Mouse (Mus musculus): ENCODE measurements at regions not wholly inside any gene's neighbourhood (a gene's known extent, or its start where the extent isn't known, plus 50 kb on each side); places are given as distances from the start of the nearest gene placed in this dataset.

DNA sequence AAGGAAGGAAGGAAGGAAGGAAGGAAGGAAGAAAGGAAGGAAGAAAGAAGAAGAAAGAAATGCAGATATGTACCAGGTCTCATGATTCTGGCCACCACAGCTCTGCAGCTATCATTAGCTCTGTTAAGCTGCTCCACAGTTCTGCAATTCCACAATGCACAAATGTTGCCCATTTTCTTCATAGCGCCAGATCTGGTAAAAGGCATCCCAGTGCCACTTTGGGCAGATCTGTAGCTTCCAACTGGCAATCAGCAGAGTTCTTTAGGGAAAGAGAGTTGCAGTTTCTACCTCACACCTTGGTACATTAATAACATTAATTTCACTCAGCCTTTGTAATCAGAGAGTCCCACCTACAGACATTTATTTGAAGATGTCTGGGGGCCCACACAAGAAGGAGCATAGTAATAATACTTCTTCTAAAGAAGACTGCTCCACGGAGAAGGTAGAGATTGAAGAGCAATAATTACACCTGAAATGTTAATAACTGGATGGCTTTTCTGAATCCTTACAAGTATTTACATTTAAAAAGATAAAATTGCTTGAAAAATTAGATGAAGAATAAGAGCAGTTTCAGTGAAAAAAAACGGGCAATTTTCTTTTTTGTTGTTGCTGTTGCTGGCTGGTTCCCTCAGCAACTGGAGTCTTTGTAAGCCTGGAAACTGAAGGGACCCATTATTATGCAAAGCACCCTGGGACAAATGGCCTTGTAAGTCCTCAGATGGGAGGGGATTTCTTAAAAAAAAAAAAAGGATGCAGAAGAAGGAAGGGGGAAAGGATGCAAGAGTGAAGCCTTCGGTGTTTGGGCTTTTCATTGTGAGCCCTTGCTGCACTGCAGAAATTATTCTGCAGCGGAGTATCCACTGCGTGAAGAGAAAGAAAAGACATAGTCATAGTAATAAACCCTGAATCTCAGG is 418.1 kb upstream of the Nr5a2 start:
- peaks cover 14% of the 10 kb centered on the region for H3K4me1 ChIP-seq (ENCODE audit: insufficient read depth, low read length)
- H3K9me3 ChIP-seq (ENCODE audit: low read length) = no peaks in the 10 kb centered on the region
- H3K4me2 ChIP-seq (replicated peaks; ENCODE audit: low read depth, low read length) = no peak overlapping the region
- H3K36me3 ChIP-seq (ENCODE audit: insufficient read depth, low read length) = no peaks in the 10 kb centered on the region
- no peak overlapping the region for H3K9ac ChIP-seq (replicated peaks; ENCODE audit: low read length)
- 35% methylated on average over 6 of the region's 6 CpGs for WGBS
- no peak overlapping the region for H3K27ac ChIP-seq (ENCODE audit: low read length)
- ATAC-seq (ENCODE audit: low FRiP score, low TSS enrichment) = no peak
- no peak overlapping the region for H3K4me3 ChIP-seq (ENCODE audit: low read length)
- H3K27me3 ChIP-seq (ENCODE audit: insufficient read depth, low read length) = no peaks in the 10 kb centered on the region

DNA sequence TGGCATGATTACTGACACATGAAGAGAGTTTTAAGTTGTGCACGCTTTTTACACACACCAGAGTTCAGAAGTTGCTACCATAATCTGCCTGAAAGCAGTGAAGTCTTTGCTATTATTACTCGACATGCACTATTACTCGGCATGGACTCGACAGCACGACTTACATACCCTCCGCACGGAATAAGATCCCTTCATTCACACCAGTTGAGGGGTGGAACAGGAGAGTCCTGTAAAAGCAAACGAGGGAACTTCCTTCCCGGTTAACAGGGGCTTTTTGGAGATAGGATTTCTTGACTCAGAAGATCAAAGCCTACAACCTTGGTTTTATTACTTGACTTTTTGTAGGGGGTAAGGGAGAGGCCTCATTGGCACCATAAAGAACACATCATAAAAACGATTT is 416.4 kb upstream of the Nr5a2 start:
- WGBS = 16% methylated on average over 10 of the region's 10 CpGs
- H3K36me3 ChIP-seq (ENCODE audit: insufficient read depth, low read length) = no peaks in the 10 kb centered on the region
- H3K27me3 ChIP-seq (ENCODE audit: insufficient read depth, low read length) = no peaks in the 10 kb centered on the region
- H3K4me3 ChIP-seq (ENCODE audit: low read length) = no peak overlapping the region
- H3K4me2 ChIP-seq (replicated peaks; ENCODE audit: low read depth, low read length) = no peak overlapping the region
- no peak overlapping the region for H3K9ac ChIP-seq (replicated peaks; ENCODE audit: low read length)
- no peaks in the 10 kb centered on the region for H3K9me3 ChIP-seq (ENCODE audit: low read length)
- H3K4me1 ChIP-seq (ENCODE audit: insufficient read depth, low read length) = peaks cover 14% of the 10 kb centered on the region
- peak; percentile 41; the same call in 1 of the 2 replicates for ATAC-seq (ENCODE audit: low FRiP score, low TSS enrichment)
- no peak overlapping the region; the same call in 1 of the 2 replicates for H3K27ac ChIP-seq (ENCODE audit: low read length)

DNA sequence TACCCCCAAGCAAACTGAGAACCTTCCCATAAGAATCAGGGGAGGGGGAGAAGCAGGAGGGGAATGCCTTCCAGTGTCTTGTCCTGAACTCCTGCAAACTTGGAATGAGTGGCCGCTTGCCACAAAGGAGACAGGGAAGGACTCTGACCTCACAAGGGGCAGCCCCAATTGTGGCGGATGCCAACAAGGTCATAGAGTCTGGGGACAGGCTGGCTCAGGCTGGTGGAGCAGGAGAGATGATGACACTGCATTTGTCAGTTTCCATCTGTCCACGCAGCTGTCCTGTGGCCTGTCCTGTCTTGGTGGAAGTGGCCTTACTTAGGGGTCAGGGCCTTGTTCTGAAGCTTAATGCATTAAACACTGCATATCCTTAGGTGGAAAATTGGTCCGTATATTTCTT is 414.4 kb upstream of the Nr5a2 start:
- H3K9ac ChIP-seq (replicated peaks; ENCODE audit: low read length) = no peak overlapping the region
- H3K36me3 ChIP-seq (ENCODE audit: insufficient read depth, low read length) = no peaks in the 10 kb centered on the region
- H3K4me3 ChIP-seq (ENCODE audit: low read length) = no peak overlapping the region
- H3K4me1 ChIP-seq (ENCODE audit: insufficient read depth, low read length) = peaks cover 14% of the 10 kb centered on the region
- H3K27me3 ChIP-seq (ENCODE audit: insufficient read depth, low read length) = no peaks in the 10 kb centered on the region
- no peaks in the 10 kb centered on the region for H3K9me3 ChIP-seq (ENCODE audit: low read length)
- 62% methylated on average over 4 of the region's 4 CpGs for WGBS
- no peak overlapping the region for H3K4me2 ChIP-seq (replicated peaks; ENCODE audit: low read depth, low read length)
- ATAC-seq (ENCODE audit: low FRiP score, low TSS enrichment) = 0 out of 2 replicates have a peak, but pooled peaks have one; percentile 32
- no peak overlapping the region for H3K27ac ChIP-seq (ENCODE audit: low read length)

DNA sequence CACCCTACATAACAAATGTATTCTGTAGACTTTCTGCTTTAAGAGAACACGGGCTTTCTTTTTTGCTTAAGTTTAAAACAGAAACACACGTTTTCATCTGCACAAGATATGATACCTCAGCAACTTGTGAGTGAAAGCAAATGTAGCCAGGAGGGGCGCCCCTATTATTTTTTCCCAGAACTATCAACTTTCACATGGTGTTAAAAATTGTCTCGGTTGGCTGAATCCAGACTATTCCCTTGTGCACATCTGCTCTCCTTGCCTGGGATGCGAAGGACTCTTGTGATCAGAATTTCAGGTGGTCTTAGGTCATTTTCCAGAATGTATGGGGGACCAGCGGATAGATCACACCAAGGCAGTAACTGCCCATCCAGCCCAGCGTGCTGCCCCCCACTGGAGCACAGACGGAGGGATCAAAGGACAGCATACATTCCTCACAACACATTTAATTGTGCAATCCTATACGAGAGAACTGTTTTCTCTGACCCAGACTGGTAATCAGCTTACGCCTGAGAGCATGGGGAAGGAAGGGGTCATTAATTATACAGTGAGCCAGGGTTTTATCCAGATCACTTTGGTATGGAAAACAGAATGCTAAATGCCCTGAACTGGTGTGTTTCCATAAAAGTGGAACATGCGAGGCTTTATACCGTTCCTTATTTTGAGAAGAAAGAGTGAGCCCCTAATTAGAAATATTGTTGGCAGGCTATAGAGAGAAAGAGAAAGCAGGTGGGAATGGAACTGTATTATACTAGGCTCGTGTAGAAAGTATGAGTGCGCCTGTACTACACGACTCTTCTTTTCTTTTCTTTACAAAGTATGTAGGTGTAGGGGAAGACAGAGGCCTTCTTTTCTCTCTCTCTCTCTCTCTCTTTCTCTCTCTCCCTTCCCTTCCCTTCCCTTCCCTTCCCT is 413.5 kb upstream of the Nr5a2 start:
- Histone ChIP-seq H3K9me3 (ENCODE audit: low read length) (no peaks in the 10 kb centered on the region), H3K4me2 (replicated peaks; ENCODE audit: low read depth, low read length) (no peak overlapping the region), H3K9ac (replicated peaks; ENCODE audit: low read length) (no peak overlapping the region), H3K4me3 (ENCODE audit: low read length) (no peak overlapping the region), H3K4me1 (ENCODE audit: insufficient read depth, low read length) (peaks cover 14% of the 10 kb centered on the region), H3K27me3 (ENCODE audit: insufficient read depth, low read length) (no peaks in the 10 kb centered on the region), H3K36me3 (ENCODE audit: insufficient read depth, low read length) (no peaks in the 10 kb centered on the region), H3K27ac (ENCODE audit: low read length) (no peak overlapping the region)
- ATAC-seq (ENCODE audit: low FRiP score, low TSS enrichment) = peak; percentile 87
- 39% methylated on average over 15 of the region's 15 CpGs for WGBS

DNA sequence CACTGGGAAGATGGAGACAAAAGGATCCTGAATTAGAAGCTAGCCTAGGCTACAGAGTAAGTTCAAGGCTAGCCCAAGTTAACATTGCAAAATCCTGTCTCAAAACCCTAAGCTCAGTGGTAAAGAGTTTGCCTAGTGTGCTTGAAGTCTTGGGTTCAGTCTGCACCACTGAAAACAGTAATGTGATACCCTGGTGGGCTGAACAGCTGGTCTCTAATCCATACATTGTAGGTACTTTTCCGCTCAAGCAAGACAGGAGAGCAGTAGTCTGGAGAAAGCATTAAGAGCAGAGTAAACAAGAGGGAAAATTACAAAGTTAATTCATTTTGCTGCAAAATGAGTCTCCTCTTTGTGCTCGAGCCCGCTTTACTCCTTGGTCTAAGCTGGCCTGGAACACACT is 412.0 kb upstream of the Nr5a2 start:
- 63% methylated on average over 3 of the region's 3 CpGs for WGBS

DNA sequence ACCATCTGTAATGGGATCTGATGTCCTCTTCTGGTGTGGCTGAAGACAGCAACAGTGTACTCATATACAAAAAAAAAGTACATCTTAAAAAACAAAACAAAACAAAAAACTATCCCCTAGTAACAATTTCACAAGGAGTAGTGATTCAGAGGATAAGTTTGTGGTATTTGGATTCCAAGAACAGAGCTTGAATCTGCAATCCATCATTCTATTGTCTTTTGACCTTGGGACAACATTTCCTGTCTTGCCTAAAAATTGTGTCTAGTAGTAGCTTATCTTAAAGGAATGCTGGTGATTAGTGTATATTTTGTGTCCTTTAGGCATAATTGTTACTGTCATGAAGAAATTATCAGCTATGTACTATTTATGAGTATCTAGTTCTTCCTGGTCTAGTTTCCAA is 404.1 kb upstream of the Nr5a2 start:
- H3K27ac ChIP-seq (ENCODE audit: low read length) = no peak overlapping the region
- no peaks in the 10 kb centered on the region for H3K9me3 ChIP-seq (ENCODE audit: low read length)

More for the DNA sequence above, 412.0 kb upstream of the Nr5a2 start:
- Histone ChIP-seq H3K4me3 (ENCODE audit: low read length) (no peak overlapping the region), H3K27ac (ENCODE audit: low read length) (no peak overlapping the region), H3K36me3 (ENCODE audit: insufficient read depth, low read length) (no peaks in the 10 kb centered on the region), H3K27me3 (ENCODE audit: insufficient read depth, low read length) (no peaks in the 10 kb centered on the region), H3K4me2 (replicated peaks; ENCODE audit: low read depth, low read length) (no peak overlapping the region), H3K9ac (replicated peaks; ENCODE audit: low read length) (no peak overlapping the region), H3K9me3 (ENCODE audit: low read length) (no peaks in the 10 kb centered on the region), H3K4me1 (ENCODE audit: insufficient read depth, low read length) (peaks cover 14% of the 10 kb centered on the region)
- no peak for ATAC-seq (ENCODE audit: low FRiP score, low TSS enrichment)

DNA sequence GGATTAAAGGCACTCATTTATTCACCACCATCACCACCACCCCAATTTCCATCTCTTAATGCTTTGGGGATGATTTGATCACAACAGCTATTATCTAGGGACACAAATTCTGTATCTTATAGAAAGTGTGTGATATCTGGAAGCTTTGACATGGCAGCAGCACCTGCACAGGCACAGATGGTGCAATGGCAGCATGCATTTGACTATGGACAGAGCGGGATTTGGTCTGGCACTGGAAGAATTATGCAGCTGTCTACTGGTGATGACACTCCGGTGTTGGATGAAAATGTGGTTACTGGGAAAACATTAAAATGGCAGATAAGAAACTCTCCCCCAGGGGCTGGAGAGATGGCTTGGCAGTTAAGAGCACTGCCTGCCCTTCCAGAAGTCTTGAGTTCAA is 403.7 kb upstream of the Nr5a2 start:
- no peak for ATAC-seq (ENCODE audit: low FRiP score, low TSS enrichment)
- H3K4me1 ChIP-seq (ENCODE audit: insufficient read depth, low read length) = no peaks in the 10 kb centered on the region
- no peak overlapping the region for H3K4me2 ChIP-seq (replicated peaks; ENCODE audit: low read depth, low read length)
- no peaks in the 10 kb centered on the region for H3K9me3 ChIP-seq (ENCODE audit: low read length)
- 96% methylated on average over 2 of the region's 2 CpGs for WGBS
- no peaks in the 10 kb centered on the region for H3K27me3 ChIP-seq (ENCODE audit: insufficient read depth, low read length)
- H3K4me3 ChIP-seq (ENCODE audit: low read length) = no peak overlapping the region
- H3K27ac ChIP-seq (ENCODE audit: low read length) = no peak overlapping the region
- H3K9ac ChIP-seq (replicated peaks; ENCODE audit: low read length) = no peak overlapping the region
- H3K36me3 ChIP-seq (ENCODE audit: insufficient read depth, low read length) = no peaks in the 10 kb centered on the region

More for the DNA sequence above, 404.1 kb upstream of the Nr5a2 start:
- Histone ChIP-seq H3K4me3 (ENCODE audit: low read length) (no peak overlapping the region), H3K36me3 (ENCODE audit: insufficient read depth, low read length) (no peaks in the 10 kb centered on the region), H3K4me1 (ENCODE audit: insufficient read depth, low read length) (no peaks in the 10 kb centered on the region), H3K4me2 (replicated peaks; ENCODE audit: low read depth, low read length) (no peak overlapping the region), H3K9ac (replicated peaks; ENCODE audit: low read length) (no peak overlapping the region), H3K27me3 (ENCODE audit: insufficient read depth, low read length) (no peaks in the 10 kb centered on the region)
- ATAC-seq (ENCODE audit: low FRiP score, low TSS enrichment) = no peak

DNA sequence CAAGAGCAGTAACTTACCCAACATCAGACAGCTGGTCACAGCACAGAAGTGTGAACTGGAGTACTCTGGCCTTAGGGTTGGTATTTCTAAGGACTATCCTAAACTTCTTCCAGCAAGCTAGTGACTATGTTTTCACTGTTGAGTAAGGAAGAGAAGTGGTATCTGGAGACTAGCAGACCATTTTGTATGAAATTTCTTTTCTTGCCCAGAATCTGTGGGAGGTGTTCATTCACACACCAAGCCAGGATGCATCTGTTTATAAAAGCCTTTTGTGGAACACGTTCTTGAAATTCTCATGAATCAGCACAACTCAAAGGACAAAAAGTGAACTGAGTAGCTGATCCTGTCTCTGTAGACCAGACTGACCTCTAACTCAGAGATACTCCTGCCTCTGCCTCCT is 403.3 kb upstream of the Nr5a2 start:
- no peak overlapping the region for H3K4me2 ChIP-seq (replicated peaks; ENCODE audit: low read depth, low read length)
- H3K9ac ChIP-seq (replicated peaks; ENCODE audit: low read length) = no peak overlapping the region
- no peak for ATAC-seq (ENCODE audit: low FRiP score, low TSS enrichment)
- H3K36me3 ChIP-seq (ENCODE audit: insufficient read depth, low read length) = no peaks in the 10 kb centered on the region
- no peaks in the 10 kb centered on the region for H3K27me3 ChIP-seq (ENCODE audit: insufficient read depth, low read length)
- 35% methylated on average over 1 of the region's 1 CpGs for WGBS
- H3K4me3 ChIP-seq (ENCODE audit: low read length) = no peak overlapping the region
- H3K4me1 ChIP-seq (ENCODE audit: insufficient read depth, low read length) = no peaks in the 10 kb centered on the region
- H3K27ac ChIP-seq (ENCODE audit: low read length) = no peak overlapping the region
- no peaks in the 10 kb centered on the region for H3K9me3 ChIP-seq (ENCODE audit: low read length)

DNA sequence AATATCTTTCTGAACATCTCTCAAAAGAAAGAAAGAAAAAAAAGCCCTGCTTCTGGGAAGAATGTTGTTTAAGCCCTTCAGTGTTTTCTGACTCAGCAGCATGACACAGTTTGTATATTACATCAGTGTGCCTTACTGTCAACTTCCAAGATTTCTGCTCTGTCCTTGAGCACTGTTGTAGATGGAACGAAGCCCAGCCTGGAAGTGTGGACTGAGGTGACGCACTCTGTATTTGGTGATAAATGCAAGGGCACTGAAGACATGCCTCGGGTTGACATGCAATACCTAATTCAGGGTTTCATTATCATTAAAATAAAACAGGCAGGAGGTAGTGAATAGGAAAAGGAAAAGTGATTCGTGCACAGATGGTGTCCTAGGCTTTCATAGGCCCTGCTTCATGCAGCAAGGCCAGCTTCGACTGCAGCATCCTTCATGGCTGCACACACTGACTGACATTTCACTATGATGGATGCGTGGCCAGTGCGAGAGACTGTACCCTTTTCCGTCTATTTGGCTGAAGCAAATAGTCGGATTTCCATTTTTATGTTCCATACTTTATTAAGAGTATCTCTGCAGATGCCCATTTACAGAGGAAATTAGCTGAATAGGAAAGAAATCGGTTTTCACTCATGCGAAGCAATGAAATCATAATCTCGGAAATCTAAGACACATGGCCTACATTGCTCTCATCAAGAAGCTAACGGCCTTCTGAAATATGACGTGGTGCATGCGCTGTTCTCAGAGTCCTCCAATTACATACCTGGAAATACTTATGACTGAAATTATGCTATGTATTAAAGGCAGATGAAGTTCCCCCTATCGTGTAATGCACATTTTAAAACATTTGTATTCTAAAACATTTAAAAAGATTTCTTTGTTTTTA is 400.7 kb upstream of the Nr5a2 start:
- Histone ChIP-seq H3K4me2 (replicated peaks; ENCODE audit: low read depth, low read length) (no peak overlapping the region), H3K9me3 (ENCODE audit: low read length) (no peaks in the 10 kb centered on the region), H3K4me1 (ENCODE audit: insufficient read depth, low read length) (no peaks in the 10 kb centered on the region), H3K27me3 (ENCODE audit: insufficient read depth, low read length) (no peaks in the 10 kb centered on the region), H3K9ac (replicated peaks; ENCODE audit: low read length) (no peak overlapping the region), H3K36me3 (ENCODE audit: insufficient read depth, low read length) (no peaks in the 10 kb centered on the region), H3K27ac (ENCODE audit: low read length) (no peak overlapping the region), H3K4me3 (ENCODE audit: low read length) (no peak overlapping the region)
- 81% methylated on average over 16 of the region's 16 CpGs for WGBS
- no peak for ATAC-seq (ENCODE audit: low FRiP score, low TSS enrichment)
